Mouse (Mus musculus) small intestine, adult 2 months (tissue): ENCODE measurements at regions not wholly inside any gene's neighbourhood (a gene's known extent, or its start where the extent isn't known, plus 50 kb on each side); places are given as distances from the start of the nearest gene placed in this dataset.

Source experiments
- CTCF ChIP-seq: fragments of 200-500 bp; IDR thresholded peaks from 2 replicates; pipeline ENCODE4 v1.5.1; 2012; ENCODE audit warnings: low read depth, mild to moderate bottlenecking, control low read depth, inconsistent platforms, low read length, moderate library complexity, mixed read lengths; ENCODE audit not compliant: insufficient replicate concordance, insufficient read length; ENCODE audit errors: extremely low read depth
- POLR2A ChIP-seq: fragments of 200-500 bp; IDR thresholded peaks from 2 replicates; pipeline ENCODE4 v1.6.1; 2012; ENCODE audit warnings: low read depth, mild to moderate bottlenecking, control low read depth, inconsistent platforms, low read length, moderate library complexity

GRCm38 (mm10) chr9:63066384-63067053 lies 78.8 kb upstream of the Pias1 start:
- TF ChIP-seq CTCF (no peak), POLR2A (no peak)
